Mouse (Mus musculus): ENCODE measurements around the gene Olfr1418.

DNA sequence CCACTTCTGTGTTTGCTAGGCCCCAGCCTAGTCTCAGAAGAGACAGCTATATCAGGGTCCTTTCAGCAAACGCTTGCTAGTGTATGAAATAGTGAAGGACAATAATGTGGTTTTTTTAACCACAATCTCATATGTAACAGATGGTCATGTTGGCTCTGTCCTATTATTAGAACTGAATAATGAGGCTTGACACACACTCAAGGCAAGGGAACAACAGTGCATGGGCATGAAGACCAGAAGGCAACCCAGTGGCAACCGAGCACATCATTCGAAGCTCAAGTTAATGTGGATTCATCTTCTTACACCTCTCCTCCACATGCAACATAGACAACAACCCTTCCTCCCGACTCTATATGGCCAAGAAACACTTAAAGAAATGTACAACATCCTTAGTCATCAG lies 14.5 kb downstream of the Olfr1418 start:
- TF ChIP-seq CTCF (IDR thresholded peaks at IDR 0.05; ENCODE audit: low read depth) = no peak
- no peak for TF ChIP-seq EP300 (IDR thresholded peaks at IDR 0.05; ENCODE audit: low read depth)
